Mouse (Mus musculus) liver, embryonic 14.5 days (tissue): ENCODE results near the gene Gm9195. TPM values are rescaled to one million over a fixed set of nuclear protein-coding genes. Genes with fewer than 3 reads are reported as not detected.

Experiments used
- ATAC-seq: fragments of 200-750 bp; cut with Nextera tagmentation; 2 replicates; pipeline ENCODE4 v1.8.0; 2017; ENCODE audit warnings: moderate number of reproducible peaks, mild to moderate bottlenecking, moderate library complexity; ENCODE audit not compliant: insufficient read depth
- DNase-seq, 3 experiments: peaks; one replicate each; pipeline ENCODE4 v3.0.0-alpha.2; 2012 to 2013; ENCODE audit warnings: low read depth in 3 of 3, low spot score in 3 of 3
- H3K27ac ChIP-seq: fragments of 300-500 bp; sonication (generic); 2 replicates; pipeline ENCODE4 v1.5.1; 2014; ENCODE audit warnings: moderate library complexity, mild to moderate bottlenecking, control low read depth, inconsistent platforms
- H3K27me3 ChIP-seq: fragments of 300-500 bp; sonication (generic); 2 replicates; pipeline ENCODE4 v1.6.1; 2014; ENCODE audit warnings: mild to moderate bottlenecking, low read length, moderate library complexity; ENCODE audit not compliant: control insufficient read depth, insufficient read depth
- H3K36me3 ChIP-seq: fragments of 300-500 bp; sonication (generic); replicated peaks from 2 replicates; pipeline ENCODE4 v1.6.1; 2014; ENCODE audit warnings: low read depth; ENCODE audit not compliant: control insufficient read depth, insufficient read depth
- H3K4me1 ChIP-seq, 2 experiments: fragments of 200-500 bp in 1 of 2; fragments of 300-500 bp in 1 of 2; sonication (generic) in 1 of 2; replicated peaks; 2 replicates each; pipeline ENCODE4 v1.6.1; 2012 to 2014; ENCODE audit warnings: antibody characterized with exemption in 1 of 2, inconsistent platforms in 1 of 2, low read length in 1 of 2; ENCODE audit not compliant: control insufficient read depth in 2 of 2, insufficient read depth in 2 of 2
- H3K4me2 ChIP-seq: fragments of 300-500 bp; sonication (generic); 2 replicates; pipeline ENCODE4 v1.6.1; 2014; ENCODE audit warnings: low read depth, mild to moderate bottlenecking, control low read depth, moderate library complexity
- H3K4me3 ChIP-seq, 2 experiments: fragments of 200-500 bp in 1 of 2; fragments of 300-500 bp in 1 of 2; sonication (generic) in 1 of 2; 2 replicates each; pipeline ENCODE4 v1.5.1; 2012 to 2014; ENCODE audit warnings: low read depth in 2 of 2, low read length in 2 of 2, mild to moderate bottlenecking in 2 of 2, control low read depth in 1 of 2, inconsistent platforms in 1 of 2, moderate library complexity in 1 of 2; ENCODE audit not compliant: insufficient read depth in 1 of 2
- H3K9ac ChIP-seq: fragments of 300-500 bp; sonication (generic); replicated peaks from 2 replicates; pipeline ENCODE4 v1.6.1; 2014; ENCODE audit warnings: mild to moderate bottlenecking, control low read depth, moderate library complexity
- H3K9me3 ChIP-seq: fragments of 300-500 bp; sonication (generic); 2 replicates; pipeline ENCODE4 v1.6.1; 2016; ENCODE audit warnings: low read length, mixed read lengths; ENCODE audit not compliant: control insufficient read depth
- CTCF ChIP-seq: IDR thresholded peaks from 2 replicates; pipeline ENCODE4 v1.5.1; 2016; ENCODE audit warnings: antibody characterized with exemption, low read depth, control low read depth
- EP300 ChIP-seq: IDR thresholded peaks from 2 replicates; pipeline ENCODE4 v1.6.1; 2016; ENCODE audit warnings: antibody characterized with exemption, low read depth
- WGBS: fragments of 180-500 bp; shearing (Covaris S2); extraction: QIAGEN DNeasy Blood & Tissue Kit; methylation state at CpG from one replicate; pipeline ENCODE4 v1.1.7; 2014; ENCODE audit not compliant: insufficient replicate concordance; 5-methylcytosine and 5-hydroxymethylcytosine counted together
- polyA plus RNA-seq, 2 experiments: library from polyadenylated mRNA; depleted of rRNA in 1 of 2; stranded (reverse) in 1 of 2; unstranded in 1 of 2; fragments of >200 nt; fragmentation: Nextera tagmentation in 1 of 2; extraction: Ambion mirVana in 1 of 2; gene quantifications; 2 replicates each; pipeline versions ENCODE4 v1.2.1 to v1.2.3; 2012 to 2014

Gene Gm9195
- polyA plus RNA-seq, 2 experiments = not detected

GRCm38 (mm10) chr14:72389696-72390095, 101.9 kb downstream of the Gm9195 start:
- H3K9ac ChIP-seq = no peak overlapping the region
- no peaks in the 10 kb centered on the region for H3K9me3 ChIP-seq
- no peak overlapping the region for H3K4me3 ChIP-seq
- H3K27ac ChIP-seq = no peak overlapping the region
- H3K27me3 ChIP-seq = no peaks in the 10 kb centered on the region
- TF ChIP-seq EP300 (no peak), CTCF (no peak)
- no peak for DNase-seq
- no peak overlapping the region for H3K4me2 ChIP-seq
- WGBS = 24% methylated on average over 1 of the region's 1 CpGs
- no peaks in the 10 kb centered on the region for H3K36me3 ChIP-seq
- ATAC-seq = no peak
- no peaks in the 10 kb centered on the region for H3K4me1 ChIP-seq

- no peaks in the 10 kb centered on the region for H3K4me1 ChIP-seq
- H3K9me3 ChIP-seq = no peaks in the 10 kb centered on the region
- TF ChIP-seq EP300 (no peak), CTCF (no peak)
- H3K4me3 ChIP-seq = no peak overlapping the region
- no peaks in the 10 kb centered on the region for H3K27me3 ChIP-seq
- H3K4me2 ChIP-seq = no peak overlapping the region
- no peaks in the 10 kb centered on the region for H3K36me3 ChIP-seq
- 47% methylated on average over 4 of the region's 4 CpGs for whole genome bisulfite sequencing
- DNase-seq = no peak
- no peak for ATAC-seq
- H3K9ac ChIP-seq = no peak overlapping the region
- H3K27ac ChIP-seq = no peak overlapping the region
Observed at GRCm38 (mm10) chr14:72389288-72389687, 102.3 kb downstream of the Gm9195 start.

GRCm38 (mm10) chr14:72377224-72377623, 114.4 kb downstream of the Gm9195 start:
- Histone ChIP-seq H3K9me3 (no peaks in the 10 kb centered on the region), H3K27ac (no peak overlapping the region), H3K4me2 (no peak overlapping the region), H3K4me1 (no peaks in the 10 kb centered on the region), H3K9ac (no peak overlapping the region), H3K4me3 (no peak overlapping the region), H3K27me3 (no peaks in the 10 kb centered on the region), H3K36me3 (no peaks in the 10 kb centered on the region)
- DNase-seq (no peak), ATAC-seq (no peak)
- 15% methylated on average over 2 of the region's 2 CpGs for WGBS
- no peak for TF ChIP-seq EP300
- TF ChIP-seq CTCF = peak; percentile 69

Other genes with a start within 250 kb of the Gm9195 start
- gene Fndc3a, start 218.2 kb upstream of the Gm9195 start, polyA plus RNA-seq (2012; rRNA removed) = 4.5 and 5.5 TPM in 2 replicates
- 6.8 and 7.1 TPM in 2 replicates for gene Fndc3a, start 218.2 kb upstream of the Gm9195 start, polyA plus RNA-seq (2014; fragmentation: Nextera tagmentation; extraction: Ambion mirVana)